Mouse (Mus musculus) CH12.LX (cell line): ENCODE data around the gene Slc44a1. TPM values are rescaled to one million over a fixed set of nuclear protein-coding genes. Genes with fewer than 3 reads are reported as not detected.

ENCODE experiments used
- DNase-seq: peaks from one replicate; pipeline ENCODE4 v3.0.0-alpha.2; 2013; ENCODE audit errors: extremely low read depth
- H3K27ac ChIP-seq: 2 replicates; pipeline ENCODE4 v1.5.1; 2012; ENCODE audit warnings: low read depth, mild to moderate bottlenecking, control low read depth, moderate library complexity; ENCODE audit not compliant: insufficient read depth
- H3K27me3 ChIP-seq: replicated peaks from 2 replicates; pipeline ENCODE3; 2012; ENCODE audit warnings: inconsistent platforms
- H3K36me3 ChIP-seq, 2 experiments: replicated peaks in 1 of 2; 2 replicates each; pipeline versions ENCODE3 to v1.6.1; 2012; ENCODE audit warnings: inconsistent platforms in 1 of 2, low read length in 1 of 2, mild to moderate bottlenecking in 1 of 2, mixed read lengths in 1 of 2, moderate library complexity in 1 of 2; ENCODE audit not compliant: control insufficient read depth in 1 of 2, insufficient read depth in 1 of 2
- H3K4me1 ChIP-seq, 2 experiments: 2 replicates each; pipeline ENCODE4 v1.6.1; 2012; ENCODE audit warnings: inconsistent platforms in 1 of 2, moderate library complexity in 1 of 2; ENCODE audit not compliant: insufficient read depth in 2 of 2, control insufficient read depth in 1 of 2
- H3K4me2 ChIP-seq: 2 replicates; pipeline ENCODE4 v1.6.1; 2012; ENCODE audit warnings: low read depth, mild to moderate bottlenecking, control low read depth; ENCODE audit not compliant: poor library complexity, insufficient read depth, severe bottlenecking
- H3K4me3 ChIP-seq, 3 experiments: fragments of 150-350 bp in 1 of 3; sonication (generic) in 1 of 3; replicated peaks in 1 of 3; 2 replicates each; pipeline versions ENCODE3 to v1.5.1; 2011 to 2012; ENCODE audit warnings: low read depth in 2 of 3, low read length in 2 of 3, mild to moderate bottlenecking in 2 of 3, moderate library complexity in 2 of 3, control low read depth in 1 of 3, improper control_type of control experiment in 1 of 3, inconsistent platforms in 1 of 3, mixed read lengths in 1 of 3; ENCODE audit not compliant: poor library complexity in 1 of 3
- H3K79me2 ChIP-seq: replicated peaks from 2 replicates; pipeline ENCODE4 v1.6.1; 2012; ENCODE audit warnings: mild to moderate bottlenecking, moderate library complexity; ENCODE audit not compliant: control insufficient read depth, poor library complexity, insufficient read depth, severe bottlenecking; ENCODE audit errors: extremely low read depth
- H3K9ac ChIP-seq: 2 replicates; pipeline ENCODE4 v1.6.1; 2012; ENCODE audit warnings: low read depth, mild to moderate bottlenecking, control low read depth, moderate library complexity; ENCODE audit not compliant: insufficient read depth
- H3K9me3 ChIP-seq: replicated peaks from 2 replicates; pipeline ENCODE3; 2012; ENCODE audit warnings: low read length, inconsistent platforms, mixed read lengths
- BHLHE40 ChIP-seq: IDR thresholded peaks from 2 replicates; pipeline ENCODE4 v1.6.1; 2011; ENCODE audit warnings: mild to moderate bottlenecking, low read depth, low read length, improper control_type of control experiment
- E2F4 ChIP-seq: IDR thresholded peaks from 2 replicates; pipeline ENCODE4 v1.6.1; 2011; ENCODE audit warnings: low read depth, low read length, improper control_type of control experiment; ENCODE audit not compliant: insufficient replicate concordance
- ELF1 ChIP-seq: IDR thresholded peaks from 2 replicates; pipeline ENCODE4 v1.6.1; 2014; ENCODE audit warnings: low read depth, mild to moderate bottlenecking, inconsistent platforms, low read length, improper control_type of control experiment
- EP300 ChIP-seq: IDR thresholded peaks from 2 replicates; pipeline ENCODE4 v1.6.1; 2011; ENCODE audit warnings: low read length, improper control_type of control experiment
- ETS1 ChIP-seq: conservative IDR thresholded peaks from 2 replicates; pipeline ENCODE4 v1.6.1; 2012; ENCODE audit warnings: low read depth, mild to moderate bottlenecking, inconsistent platforms, low read length, improper control_type of control experiment, moderate library complexity
- GABPA ChIP-seq: IDR thresholded peaks from 2 replicates; pipeline ENCODE4 v1.6.1; 2012; ENCODE audit warnings: low read depth, low read length, improper control_type of control experiment, inconsistent platforms; ENCODE audit not compliant: insufficient replicate concordance
- MAFK ChIP-seq: IDR thresholded peaks from 2 replicates; pipeline ENCODE4 v1.6.1; 2011; ENCODE audit warnings: low read length, improper control_type of control experiment; ENCODE audit not compliant: insufficient replicate concordance
- MAX ChIP-seq: IDR thresholded peaks from 2 replicates; pipeline ENCODE4 v1.6.1; 2011; ENCODE audit warnings: low read length, improper control_type of control experiment
- MEF2A ChIP-seq: IDR thresholded peaks from 2 replicates; pipeline ENCODE4 v1.6.1; 2014; ENCODE audit warnings: low read depth, mild to moderate bottlenecking, inconsistent platforms, low read length, improper control_type of control experiment, borderline replicate concordance
- MYC ChIP-seq: IDR thresholded peaks from 2 replicates; pipeline ENCODE4 v1.6.1; 2011; ENCODE audit warnings: low read depth, mild to moderate bottlenecking, improper control_type of control experiment, low read length
- NELFE ChIP-seq: IDR thresholded peaks from 2 replicates; pipeline ENCODE4 v1.6.1; 2011; ENCODE audit warnings: low read depth, low read length, improper control_type of control experiment
- NRF1 ChIP-seq: IDR thresholded peaks from 2 replicates; pipeline ENCODE4 v1.6.1; 2014; ENCODE audit warnings: low read depth, mild to moderate bottlenecking, inconsistent platforms, low read length, improper control_type of control experiment, moderate library complexity
- PAX5 ChIP-seq: IDR thresholded peaks from 2 replicates; pipeline ENCODE4 v1.6.1; 2012; ENCODE audit warnings: low read length, inconsistent platforms, mixed read lengths
- POLR2AphosphoS2 ChIP-seq: IDR thresholded peaks from 2 replicates; pipeline ENCODE4 v1.6.1; 2011; ENCODE audit warnings: low read depth, low read length, improper control_type of control experiment
- RCOR1 ChIP-seq: conservative IDR thresholded peaks from 2 replicates; pipeline ENCODE4 v1.6.1; 2012; ENCODE audit warnings: low read depth, mild to moderate bottlenecking, inconsistent platforms, low read length, improper control_type of control experiment
- SIN3A ChIP-seq: IDR thresholded peaks from 2 replicates; pipeline ENCODE4 v1.6.1; 2012; ENCODE audit warnings: low read length, improper control_type of control experiment, inconsistent platforms
- SMC3 ChIP-seq: IDR thresholded peaks from 2 replicates; pipeline ENCODE4 v1.6.1; 2011; ENCODE audit warnings: low read depth, low read length, improper control_type of control experiment
- ZC3H11A ChIP-seq: IDR thresholded peaks from 2 replicates; pipeline ENCODE4 v1.6.1; 2012; ENCODE audit warnings: low read depth, mild to moderate bottlenecking, inconsistent platforms, low read length, improper control_type of control experiment
- ZMIZ1 ChIP-seq: IDR thresholded peaks from 2 replicates; pipeline ENCODE4 v1.6.1; 2012; ENCODE audit warnings: low read depth, mild to moderate bottlenecking, inconsistent platforms, low read length, improper control_type of control experiment
- dilution Hi-C: fragments of 300-500 bp; cut with MboI; formaldehyde crosslinking; loops from 2 replicates; pipeline ENCODE4 v1.14.3; 2020; ENCODE audit warnings: low sequenced_read_pairs; ENCODE audit not compliant: extremely low pct_unique_long_range_greater_than_20kb, extremely low pct_ligation_motif_present
- in situ Hi-C: fragments of 300-500 bp; cut with MboI; formaldehyde crosslinking; loops from 3 replicates; pipeline ENCODE4 v1.14.3; 2019; ENCODE audit warnings: low sequenced_read_pairs, low pct_ligation_motif_present, low pct_unique_long_range_greater_than_20kb, mixed read lengths
- polyA plus RNA-seq: library from polyadenylated mRNA; unstranded; fragments of >175 nt; gene quantifications from 2 replicates; pipeline ENCODE4 v1.2.1, GENCODE M21; 2012; ENCODE audit warnings: low read depth; ENCODE audit not compliant: insufficient read length
- total RNA-seq, 2 experiments: library from RNA; depleted of rRNA; stranded (reverse); fragments of 300-350 nt in 1 of 2; fragments of >200 nt in 1 of 2; gene quantifications; 2 replicates each; pipeline ENCODE4 v1.2.3; 2012 to 2014

Gene Slc44a1
- total and polyA plus RNA-seq, 3 experiments, result 5.4 to 9.3 (median 6.6) TPM

- H3K79me2 ChIP-seq, result no peaks in the 10 kb centered on the region
- in situ Hi-C loops, result no loop called here
Measured at GRCm38 (mm10) chr4:53458503-53458902, 18.3 kb downstream of the Slc44a1 start.

GRCm38 (mm10) chr4:53459697-53460096, 19.5 kb downstream of the Slc44a1 start:
- no peaks in the 10 kb centered on the region for H3K9me3 ChIP-seq
- no peak overlapping the region for H3K27ac ChIP-seq
- dilution Hi-C loops, result no loop called here
- TF ChIP-seq POLR2AphosphoS2 (no peak), MAFK (peak; percentile 61; the same call in 1 of the 2 replicates), NELFE (no peak), ELF1 (no peak), MEF2A (no peak), SMC3 (no peak)
- peaks cover 0 to 7% of the 10 kb centered on the region in 2 experiments; a peak in 3 of 4 replicates for H3K4me1 ChIP-seq
- no peaks in the 10 kb centered on the region for H3K27me3 ChIP-seq
- DNase-seq, result no peak
- no peaks in the 10 kb centered on the region for H3K36me3 ChIP-seq
- in situ Hi-C loops, result no loop called here
- H3K9ac ChIP-seq, result no peak overlapping the region
- no peaks in the 10 kb centered on the region for H3K79me2 ChIP-seq
- H3K4me3 ChIP-seq, result no peak overlapping the region
- H3K4me2 ChIP-seq, result no peak overlapping the region

More at GRCm38 (mm10) chr4:53458503-53458902, 18.3 kb downstream of the Slc44a1 start:
- H3K27ac ChIP-seq, result no peak overlapping the region
- dilution Hi-C loops, result no loop called here
- no peak for DNase-seq
- no peaks in the 10 kb centered on the region for H3K27me3 ChIP-seq
- H3K4me3 ChIP-seq, result no peak overlapping the region
- TF ChIP-seq MAFK (no peak), RCOR1 (no peak), E2F4 (no peak), BHLHE40 (no peak), MAX (no peak), ZC3H11A (no peak), MYC (no peak), NRF1 (no peak), GABPA (no peak), ETS1 (no peak), SIN3A (no peak), ZMIZ1 (no peak), EP300 (no peak), PAX5 (no peak)
- no peak overlapping the region for H3K9ac ChIP-seq
- no peaks in the 10 kb centered on the region for H3K36me3 ChIP-seq
- no peak overlapping the region for H3K4me2 ChIP-seq
- no peaks in the 10 kb centered on the region for H3K9me3 ChIP-seq
- peaks cover 0 to 7% of the 10 kb centered on the region in 2 experiments; a peak in 3 of 4 replicates for H3K4me1 ChIP-seq
